Mouse (Mus musculus) kidney, adult 8-10 months (tissue): ENCODE data around the gene Sgo2b.
"Not testable (repeated sequence)": the region's sequence is repeated elsewhere in the genome, so short reads cannot be mapped to it uniquely, and the experiment has no call there.

Experiments
- DNase-seq, 2 experiments: peaks; one replicate each; pipeline ENCODE4 v3.0.0; 2022

Gene Sgo2b

DNA sequence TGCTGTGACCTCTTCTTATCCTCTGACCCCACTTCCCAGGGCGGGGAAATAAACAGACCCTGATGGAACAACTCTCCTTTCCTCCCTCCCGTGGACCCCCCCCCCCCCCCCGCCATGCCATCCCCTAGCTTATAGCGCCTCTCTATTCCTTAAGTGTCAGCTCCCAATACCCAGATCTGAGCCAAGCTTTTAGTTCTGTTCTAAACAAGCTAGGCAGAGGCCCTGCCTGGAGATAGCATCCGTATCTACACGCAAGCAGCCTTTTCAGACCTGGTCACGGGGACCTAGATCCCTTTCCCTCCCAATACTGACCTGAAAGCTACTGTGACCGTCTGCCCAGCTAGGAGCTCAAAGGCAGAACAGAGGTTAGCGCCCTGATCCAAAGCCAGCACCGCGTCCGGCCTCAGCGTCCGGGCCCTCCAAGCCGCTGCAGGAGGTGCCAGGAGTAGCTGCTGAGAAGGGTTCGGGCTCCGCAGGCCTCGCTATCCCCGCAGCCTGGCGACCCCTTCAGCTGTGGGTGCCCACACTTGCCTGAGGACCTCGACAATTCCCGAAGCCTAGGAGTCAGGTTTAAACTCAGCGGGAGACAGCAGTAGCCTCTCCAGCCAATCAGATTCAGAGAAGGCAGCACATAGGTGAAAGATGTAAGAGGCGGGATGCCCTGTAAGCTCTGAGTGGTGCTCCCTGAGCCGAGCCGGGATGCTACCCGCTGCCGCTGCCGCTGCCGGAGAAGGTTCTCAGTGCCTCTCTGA lies at the start of gene Sgo2b:
Gene Sgo2b (minus strand): TSS at position 623 of the 752 bp plus-strand sequence.
- DNase-seq, result no peak

DNA sequence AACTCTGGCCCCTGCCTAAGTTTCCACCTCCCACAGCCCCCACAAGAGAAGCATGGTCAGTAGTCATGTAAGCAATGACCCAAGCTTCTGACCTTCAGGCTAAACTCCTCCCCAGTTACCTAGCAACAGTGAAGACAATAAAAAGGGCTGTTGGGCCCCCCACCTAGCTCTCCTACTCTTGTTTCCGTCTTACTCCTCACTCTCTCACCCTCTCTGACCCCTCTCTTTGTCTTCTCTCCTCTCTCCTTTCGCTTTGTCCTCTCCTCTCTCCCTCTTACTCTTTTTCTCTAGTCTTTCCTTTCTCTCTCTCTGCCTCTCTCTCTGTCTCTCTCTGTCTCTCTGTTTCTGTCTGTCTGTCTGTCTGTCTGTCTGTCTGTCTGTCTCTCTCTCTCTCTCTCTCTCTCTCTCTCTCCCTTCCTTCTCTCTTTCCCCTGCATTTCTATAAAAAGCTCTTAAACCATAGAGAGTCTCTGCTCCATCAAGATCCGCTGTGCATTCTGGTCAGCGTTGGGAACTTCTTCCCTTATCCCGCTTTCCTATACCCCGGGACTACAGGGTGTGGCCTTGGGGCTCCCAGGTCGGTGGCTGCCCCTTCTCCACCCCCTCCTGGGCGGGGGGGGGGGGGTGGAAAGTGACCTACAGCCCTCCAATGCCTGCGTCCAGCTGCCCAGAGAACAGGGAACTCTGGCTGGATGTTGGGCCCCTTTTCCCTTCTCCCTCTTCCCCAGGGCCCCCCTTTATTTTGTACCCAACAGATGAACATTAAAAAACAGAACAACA lies 18.8 kb upstream of the Sgo2b start:
- not testable (repeated sequence) for DNase-seq

DNA sequence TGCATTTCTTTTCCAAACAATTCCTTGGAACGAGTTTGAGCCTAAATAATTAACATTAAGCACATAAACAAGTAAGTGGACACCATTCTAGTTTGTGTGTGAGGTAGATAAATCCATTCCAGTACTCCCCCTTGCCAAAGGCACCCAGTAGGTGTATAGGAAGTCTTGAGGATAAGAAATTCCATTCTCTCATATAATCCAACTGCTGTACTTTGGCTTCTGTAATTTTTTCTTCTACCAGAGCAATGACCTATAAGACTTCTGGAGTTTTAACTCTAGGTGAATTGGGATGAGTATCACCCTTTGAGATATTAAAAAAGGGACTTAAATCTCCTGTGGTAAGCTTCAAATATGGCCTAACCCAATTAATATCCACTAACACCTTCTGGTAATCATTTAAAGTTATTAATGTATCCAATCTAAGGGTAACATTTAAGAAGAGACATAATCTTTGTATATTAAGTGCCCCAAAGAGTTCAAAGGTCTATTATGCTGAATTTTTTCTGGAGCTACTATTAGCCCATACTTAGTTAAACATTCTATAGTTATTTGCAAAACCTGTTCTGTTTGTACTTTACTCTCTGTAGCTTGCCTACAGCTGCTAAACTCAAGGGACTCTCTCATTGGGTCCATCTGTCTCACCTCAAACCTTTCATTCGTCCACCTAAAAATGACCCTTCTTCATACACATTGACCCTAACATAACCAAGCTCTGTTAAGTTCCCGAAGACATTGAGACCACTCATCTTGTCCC lies 9.2 kb upstream of the Sgo2b start:
- DNase-seq, result no peak

DNA sequence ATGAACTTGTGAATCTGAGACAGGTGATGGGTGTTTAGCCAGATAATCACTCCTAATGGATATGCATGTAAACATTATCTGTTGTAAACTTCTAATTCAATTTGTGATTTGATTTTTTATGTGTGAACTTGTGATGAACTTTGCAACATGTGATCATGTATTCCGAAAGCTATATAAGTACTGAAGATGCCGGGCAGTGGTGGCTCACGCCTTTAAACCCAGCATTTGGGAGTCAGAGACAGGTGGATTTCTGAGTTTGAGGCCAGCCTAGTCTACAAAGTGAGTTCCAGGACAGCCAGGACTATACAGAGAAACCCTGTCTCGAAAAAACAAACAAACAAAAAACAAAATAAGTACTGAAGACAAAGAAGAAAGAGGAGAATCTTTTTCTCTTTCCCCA lies 1.8 kb upstream of the Sgo2b start:
- DNase-seq, result not testable (repeated sequence)

DNA sequence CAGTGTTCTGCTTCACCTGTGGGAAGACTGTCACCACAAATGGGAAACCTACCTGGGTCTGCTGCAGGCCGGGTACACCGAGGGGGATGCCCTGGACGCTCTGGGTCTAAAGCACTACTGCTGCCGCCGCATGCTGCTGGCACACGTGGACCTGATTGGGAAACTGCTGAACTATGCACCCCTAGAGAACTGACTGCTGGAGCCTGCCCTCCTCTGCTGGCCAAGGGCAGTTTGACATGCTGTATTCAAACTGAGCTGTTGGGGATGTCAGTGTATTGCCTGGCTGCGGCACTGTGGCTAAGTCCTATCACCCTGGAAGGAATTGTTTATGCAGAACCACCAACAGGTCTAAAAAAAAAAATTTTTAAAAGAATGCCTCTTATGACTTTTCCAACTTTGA lies 18.9 kb downstream of the Sgo2b start:
- no peak for DNase-seq

DNA sequence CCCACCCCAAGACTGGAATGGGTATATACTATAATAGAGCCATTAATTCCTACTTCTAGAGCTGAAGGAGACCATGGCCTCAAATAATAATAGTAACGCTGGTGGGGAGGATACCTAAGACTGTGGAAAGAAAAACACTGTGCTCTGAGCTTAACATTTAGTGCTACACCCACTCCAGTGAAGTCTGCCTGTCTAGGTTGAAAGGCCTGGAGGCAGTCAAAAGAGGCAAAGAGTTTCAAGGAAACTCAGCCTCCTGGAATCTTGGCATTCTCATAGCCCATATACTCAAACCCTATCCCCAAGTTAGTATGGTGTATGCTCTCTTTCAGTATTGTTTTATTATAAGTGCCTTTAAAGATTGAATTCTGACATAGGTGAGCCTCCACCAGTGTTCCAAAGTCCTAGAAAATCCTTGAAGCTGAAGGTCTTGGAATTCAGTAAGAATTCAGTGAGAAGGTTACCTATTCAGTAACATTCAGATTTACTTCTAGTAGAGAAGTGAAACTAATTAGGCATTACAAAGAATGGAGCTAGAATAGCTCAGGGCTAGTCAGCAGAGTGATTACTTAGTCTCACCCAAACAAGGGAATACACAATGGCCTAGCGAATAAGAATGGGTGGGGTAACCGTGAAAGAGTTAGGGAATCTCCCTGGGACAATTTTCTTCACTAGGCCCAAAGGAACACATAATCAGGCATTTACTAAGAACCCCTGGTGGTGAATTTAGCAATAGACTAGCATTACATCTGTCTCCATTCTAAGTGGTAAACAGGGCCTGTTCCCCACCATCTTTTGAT lies 22.5 kb downstream of the Sgo2b start:
- DNase-seq, result no peak

DNA sequence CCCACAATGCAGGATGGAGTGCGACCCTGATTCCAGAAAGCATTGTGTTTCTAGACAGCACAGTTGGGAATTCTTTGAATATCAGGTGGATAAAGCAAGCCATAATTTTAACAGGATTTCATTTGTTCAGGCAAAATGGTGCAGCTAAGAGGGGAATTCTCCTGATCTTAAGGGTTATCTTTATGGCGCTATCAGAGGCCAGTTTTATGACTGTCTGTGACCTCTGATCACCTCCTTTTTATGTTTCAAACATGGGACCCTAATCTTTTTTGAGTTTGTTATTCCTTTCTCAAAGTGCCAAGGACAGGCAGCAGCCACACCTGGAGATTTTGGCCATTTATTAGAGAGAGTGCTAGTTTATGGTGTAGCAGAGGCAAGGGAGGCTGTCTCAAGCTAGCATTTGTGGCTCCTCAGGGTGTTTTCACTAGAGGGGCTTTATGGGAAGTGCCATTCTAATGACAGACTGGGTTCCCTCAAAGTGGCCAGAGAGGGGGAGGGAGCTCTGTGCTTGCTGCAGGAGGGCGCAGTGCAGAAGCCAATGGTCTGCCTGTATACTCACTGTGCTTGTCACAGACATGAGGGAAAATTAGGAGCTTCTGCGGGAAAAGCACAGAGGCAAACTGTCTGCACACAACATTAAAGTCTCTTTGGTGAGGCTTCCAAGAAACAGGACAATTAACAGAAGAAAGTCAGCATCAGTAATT lies 30.6 kb downstream of the Sgo2b start:
- DNase-seq, result no peak

DNA sequence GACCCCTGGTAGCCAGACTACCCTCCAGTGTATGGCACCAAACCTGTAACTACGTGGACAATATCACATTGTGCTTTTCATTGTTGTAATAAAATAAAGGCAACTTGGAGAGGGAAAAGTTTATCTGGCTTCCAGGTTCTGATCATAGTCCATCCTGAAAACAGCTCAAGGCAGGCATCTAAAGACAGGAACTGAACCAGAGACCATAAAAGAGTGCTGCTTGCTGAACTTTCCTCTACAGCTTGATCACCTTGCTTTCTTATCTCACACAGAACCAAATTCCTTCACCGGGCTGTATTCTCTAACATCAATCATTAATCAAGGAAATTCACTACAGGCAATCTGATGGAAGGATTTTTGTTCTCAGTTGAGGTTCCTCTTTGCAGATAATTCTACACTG lies 57.0 kb downstream of the Sgo2b start:
- DNase-seq, result no peak

DNA sequence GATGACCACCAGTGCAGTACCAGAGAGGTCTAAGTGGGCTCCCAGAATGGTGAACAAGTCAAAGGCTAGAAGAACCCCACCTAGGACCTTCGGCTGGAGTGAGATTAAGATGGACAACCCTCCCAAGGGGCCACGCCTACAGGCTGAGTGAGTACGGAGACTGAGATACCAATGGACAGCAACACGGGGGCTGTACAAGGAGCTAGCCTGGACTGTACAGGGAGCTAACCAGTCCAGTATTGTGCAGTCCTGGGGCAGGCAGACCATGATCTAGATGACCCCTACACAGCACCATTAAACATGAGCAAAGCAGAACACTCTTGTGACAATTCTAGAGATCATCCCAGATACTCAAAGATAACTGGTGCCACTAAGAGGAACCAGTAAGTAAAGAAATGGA lies 73.7 kb downstream of the Sgo2b start:
- no peak for DNase-seq

DNA sequence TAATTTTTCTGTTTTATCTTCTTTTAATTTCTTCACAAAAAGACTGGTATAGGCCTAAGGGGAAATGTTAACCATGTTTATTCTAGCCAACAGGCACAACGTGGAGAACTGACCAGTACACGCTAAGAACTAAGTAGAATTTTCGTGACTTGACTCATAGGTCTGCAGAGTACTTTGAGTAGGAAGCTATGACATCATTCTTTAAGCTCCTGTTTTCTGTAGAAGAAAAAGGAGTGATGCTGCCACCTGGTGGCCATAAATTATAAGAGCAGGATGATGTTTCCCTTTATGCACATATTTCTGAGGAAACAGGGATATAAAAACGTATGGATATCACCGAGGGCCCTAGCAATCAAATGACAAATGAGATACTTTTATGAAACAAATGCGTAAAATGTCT lies 74.7 kb downstream of the Sgo2b start:
- peak; percentile 33 to 69 for DNase-seq

DNA sequence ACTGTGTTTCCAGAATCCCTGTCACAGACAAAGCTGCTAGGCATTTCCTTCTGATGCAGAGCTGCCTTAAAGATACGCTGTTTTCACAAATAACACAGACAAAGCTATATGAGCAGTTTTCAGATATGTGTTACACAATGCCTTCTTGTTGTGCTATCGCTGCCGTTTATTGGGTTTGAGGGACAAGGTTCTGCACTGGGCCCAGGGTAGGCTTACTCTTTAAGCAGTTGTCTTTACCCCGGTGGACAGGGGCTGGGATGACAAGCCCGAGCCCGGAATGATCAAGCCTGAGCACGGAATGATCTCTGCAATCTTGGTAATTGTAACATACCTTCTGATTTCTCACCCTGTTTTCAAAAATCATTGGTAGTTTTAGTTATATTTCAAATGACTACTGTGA lies 75.1 kb downstream of the Sgo2b start:
- DNase-seq, result no peak
